Mouse (Mus musculus) liver, adult 10 weeks (tissue): Measurements from ENCODE around the gene Ophn1. TPM values are rescaled to one million over a fixed set of nuclear protein-coding genes. Genes with fewer than 3 reads are reported as not detected.

ENCODE experiments used
- polyA plus RNA-seq: library from polyadenylated mRNA; stranded (reverse); fragments of 350-450 nt; fragmentation: Illumina TruSeq; extraction: RNeasy Lipid Tissue Mini Kit (QIAGEN cat#74804); gene quantifications from one replicate; pipeline ENCODE4 v1.2.3, GENCODE M21; 2014; ENCODE audit warnings: low read depth, low replicate concordance

Ophn1 gene
- polyA plus RNA-seq: 2.0 TPM

GRCm38 (mm10) chrX:98890406-98891116 is at the start of gene Ophn1:
Ophn1 (minus strand) TSS chrX:98891025.

GRCm38 (mm10) chrX:98936101-98936500 is 45.3 kb upstream of the Ophn1 start, which contains the start of gene Yipf6:
Yipf6 (plus strand) TSS chrX:98936316.

Other genes starting within 250 kb of the Ophn1 start
- 38.2 TPM for gene Yipf6, start 45.3 kb upstream of the Ophn1 start, polyA plus RNA-seq
- 4.0 TPM for gene Stard8, start 112.2 kb upstream of the Ophn1 start, polyA plus RNA-seq
- gene Efnb1, start 245.1 kb upstream of the Ophn1 start, polyA plus RNA-seq: 0.82 TPM